8 mouse cellular contexts compared by ENCODE assay signal in genomic region chr1:188633736-188634135, GRCm38 (mm10).
DNase-seq lines count a peak whose midpoint lies in the region; ATAC-seq and TF ChIP-seq lines count a peak whose summit lies in the region.
"Had no signal": no experiment of that assay in that cellular context is flagged by ENCODE, and none has a peak within 500 bp of the region (broad histone marks: within the 10 kb centered on the region; RNA-seq: fewer than 3 reads in every experiment).

No protein-coding gene starts in this region.

- no peak for ATAC-seq in inflammation-experienced regulatory T-cells, adult 6 months

- H3K4me1 ChIP-seq in kidney, adult 2 months (ENCODE audit: control insufficient read depth, insufficient read depth, low read length): no peaks in the 10 kb centered on the region

- DNase-seq in kidney, adult 2 months: peak; percentile 1
- no peak for DNase-seq in kidney, postnatal 14 days
- DNase-seq in adrenal gland, postnatal 36 days: peak; percentile 9 to 11
- peak; percentile 58 for DNase-seq in embryo, embryonic 11 days
- peak; percentile 9 for DNase-seq in lung, postnatal 10 days
- DNase-seq in urinary bladder, adult 2 months (ENCODE audit: low spot score): no peak

- H3K36me3 ChIP-seq in kidney, adult 2 months (ENCODE audit: control insufficient read depth, insufficient read depth, low read length): no peaks in the 10 kb centered on the region

- H3K27ac ChIP-seq in kidney, adult 2 months (ENCODE audit: insufficient read depth, low read depth, low read length): no peak overlapping the region

- TF ChIP-seq POLR2A in kidney, adult 2 months (IDR thresholded peaks at IDR 0.05; ENCODE audit: low read depth, low read length): no peak

- no peaks in the 10 kb centered on the region for H3K27me3 ChIP-seq in kidney, adult 2 months (replicated peaks; ENCODE audit: control insufficient read depth, insufficient read depth, low read length)

- 44% methylated on average over 4 of the region's 4 CpGs for WGBS in kidney, adult 2 months

- TF ChIP-seq CTCF in kidney, adult 2 months (conservative IDR thresholded peaks at IDR 0.05; ENCODE audit: insufficient read depth, insufficient read length, low read depth, low read length): peak; percentile 42

- no peak overlapping the region for H3K4me3 ChIP-seq in kidney, adult 2 months (ENCODE audit: insufficient read depth, low read depth, low read length)
- H3K4me3 ChIP-seq: megakaryocyte, embryonic 14.5 days had no signal

Comparison
In these comparisons a context has a peak if more than half of its experiments do, and no peak if none do; other contexts are left out.
1. DNase-seq: peak in kidney, adult 2 months (single experiment), adrenal gland, postnatal 36 days (2 of 2), embryo, embryonic 11 days (single experiment) and lung, postnatal 10 days (single experiment); none in kidney, postnatal 14 days (single experiment) and urinary bladder, adult 2 months (single experiment).